Mouse (Mus musculus): Measurements from ENCODE around the gene Zranb1. TPM values are rescaled to one million over a fixed set of nuclear protein-coding genes. Genes with fewer than 3 reads are reported as not detected.
A peak's percentile ranks its signal among the peaks of the same experiment; 100 is the strongest.

The Zranb1 gene
- 14.9 and 15.7 TPM in 2 replicates for polyA plus RNA-seq (2015; fragmentation: Nextera tagmentation; extraction: Ambion mirVana)

- Histone ChIP-seq H3K4me3 (peak within 1 kb of the TSS; percentile 95), H3K4me2 (replicated peaks) (peak within 1 kb of the TSS; percentile 79), H3K27me3 (no peaks in the 10 kb centered on the region), H3K4me1 (peaks cover 16% of the 10 kb centered on the region), H3K36me3 (no peaks in the 10 kb centered on the region), H3K9ac (peak within 1 kb of the TSS; percentile 99), H3K27ac (peak within 1 kb of the TSS; percentile 97), H3K9me3 (no peaks in the 10 kb centered on the region)
- peak; percentile 100 for ATAC-seq (ENCODE audit: low FRiP score, low read depth)
- WGBS: under 1% methylated on average over 73 of the region's 93 CpGs
These were observed at the start of gene Zranb1 for GRCm38 (mm10) chr7:132930850-132931559. Zranb1 (plus strand) TSS chr7:132931142.

- no peak overlapping the region for H3K4me3 ChIP-seq
- H3K27me3 ChIP-seq: no peaks in the 10 kb centered on the region
- peaks cover 5% of the 10 kb centered on the region; the same call in 1 of the 2 replicates for H3K4me1 ChIP-seq
- ATAC-seq (ENCODE audit: low FRiP score, low read depth): no peak
- no peaks in the 10 kb centered on the region; the same call in 1 of the 2 replicates for H3K9me3 ChIP-seq
- peaks cover 77% of the 10 kb centered on the region for H3K36me3 ChIP-seq
- H3K27ac ChIP-seq: no peak overlapping the region
- H3K4me2 ChIP-seq (replicated peaks): no peak overlapping the region
- no peak overlapping the region for H3K9ac ChIP-seq
- 76% methylated on average over 2 of the region's 2 CpGs for WGBS
These were observed 48.6 kb upstream of the Zranb1 start for GRCm38 (mm10) chr7:132882343-132882742.

DNA sequence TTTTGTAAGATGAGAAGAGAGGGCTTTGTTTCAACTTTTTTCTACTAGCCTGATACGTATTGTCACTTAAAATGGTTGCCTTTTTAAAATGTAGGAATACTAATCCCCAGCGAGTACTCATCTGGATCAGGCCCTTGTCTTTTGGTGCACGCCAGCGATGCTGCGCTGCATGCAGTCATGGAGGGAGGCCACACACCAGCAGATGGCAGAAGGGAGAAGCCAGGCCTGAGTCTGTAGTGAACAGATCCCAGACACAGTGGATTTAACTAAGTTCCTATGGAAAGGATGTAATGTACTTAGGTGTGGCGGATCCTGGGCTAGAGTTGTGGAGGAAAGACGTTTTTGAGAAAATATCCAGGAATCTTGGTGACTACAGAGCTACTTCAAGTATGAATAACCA is 46.9 kb upstream of the Zranb1 start:
- Histone ChIP-seq H3K4me1 (peaks cover 8% of the 10 kb centered on the region; the same call in 1 of the 2 replicates), H3K27ac (no peak overlapping the region), H3K9me3 (no peaks in the 10 kb centered on the region; the same call in 1 of the 2 replicates), H3K4me2 (replicated peaks) (no peak overlapping the region), H3K9ac (no peak overlapping the region), H3K27me3 (no peaks in the 10 kb centered on the region), H3K36me3 (peaks cover 62% of the 10 kb centered on the region), H3K4me3 (no peak overlapping the region)
- 90% methylated on average over 7 of the region's 7 CpGs for WGBS
- ATAC-seq (ENCODE audit: low FRiP score, low read depth): no peak

DNA sequence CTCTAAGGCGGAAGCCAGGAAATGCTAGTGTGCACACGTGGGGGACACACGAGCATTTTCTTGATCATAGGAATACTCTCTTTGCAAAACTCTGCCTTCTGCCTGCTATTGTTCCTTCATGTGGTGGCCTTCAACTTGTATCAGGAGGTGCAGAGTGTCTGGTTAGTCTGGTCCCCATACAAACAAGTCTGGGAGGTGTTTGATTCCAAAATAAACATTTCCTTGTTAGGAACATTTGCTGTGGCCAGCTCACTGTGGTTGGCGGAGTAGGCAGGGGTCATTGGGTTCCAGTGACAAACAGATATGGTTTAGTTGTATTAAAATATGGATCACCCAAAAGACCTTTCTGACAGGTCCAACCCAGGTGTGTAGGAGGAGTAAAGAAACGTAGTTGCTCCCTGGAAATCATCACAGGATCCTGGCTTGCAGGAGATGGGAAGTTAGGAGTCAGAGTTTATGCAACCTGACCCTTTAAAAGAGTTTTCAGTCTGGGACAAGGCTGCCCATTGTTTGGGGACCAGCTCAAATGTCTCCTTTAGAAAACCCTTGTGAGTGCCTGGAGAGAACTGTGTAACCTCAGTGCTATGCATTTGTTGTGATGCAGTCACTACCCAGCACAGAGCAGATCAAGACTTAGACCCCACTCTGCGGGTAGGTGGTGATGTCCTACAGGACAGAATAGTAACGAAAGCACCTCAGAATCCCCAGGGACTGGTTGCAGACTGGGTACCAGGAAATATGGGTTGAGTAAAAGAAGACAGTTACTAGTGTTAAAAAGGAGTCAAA is 43.7 kb upstream of the Zranb1 start:
- Histone ChIP-seq H3K36me3 (peaks cover 31% of the 10 kb centered on the region), H3K4me3 (no peak overlapping the region), H3K4me2 (replicated peaks) (no peak overlapping the region), H3K4me1 (peaks cover 8% of the 10 kb centered on the region; the same call in 1 of the 2 replicates), H3K9me3 (no peaks in the 10 kb centered on the region), H3K9ac (no peak overlapping the region), H3K27me3 (no peaks in the 10 kb centered on the region), H3K27ac (peak overlapping the region; percentile 28; the same call in 1 of the 2 replicates)
- no peak for ATAC-seq (ENCODE audit: low FRiP score, low read depth)
- WGBS: 64% methylated on average over 7 of the region's 7 CpGs

GRCm38 (mm10) chr7:132888052-132888451 is 42.9 kb upstream of the Zranb1 start:
- Histone ChIP-seq H3K36me3 (peaks cover 23% of the 10 kb centered on the region), H3K9ac (no peak overlapping the region), H3K27me3 (no peaks in the 10 kb centered on the region), H3K9me3 (no peaks in the 10 kb centered on the region), H3K4me3 (no peak overlapping the region), H3K27ac (no peak overlapping the region), H3K4me1 (peaks cover 8% of the 10 kb centered on the region; the same call in 1 of the 2 replicates), H3K4me2 (replicated peaks) (no peak overlapping the region)
- ATAC-seq (ENCODE audit: low FRiP score, low read depth): no peak
- 66% methylated on average over 3 of the region's 3 CpGs for WGBS

- Histone ChIP-seq H3K9ac (no peak overlapping the region), H3K27ac (no peak overlapping the region), H3K4me3 (no peak overlapping the region), H3K4me2 (replicated peaks) (no peak overlapping the region), H3K4me1 (peaks cover 8% of the 10 kb centered on the region; the same call in 1 of the 2 replicates), H3K27me3 (no peaks in the 10 kb centered on the region), H3K9me3 (no peaks in the 10 kb centered on the region), H3K36me3 (peaks cover 17% of the 10 kb centered on the region)
- ATAC-seq (ENCODE audit: low FRiP score, low read depth): no peak
- WGBS: 61% methylated on average over 4 of the region's 4 CpGs
These were observed 42.3 kb upstream of the Zranb1 start for GRCm38 (mm10) chr7:132888518-132889249.

DNA sequence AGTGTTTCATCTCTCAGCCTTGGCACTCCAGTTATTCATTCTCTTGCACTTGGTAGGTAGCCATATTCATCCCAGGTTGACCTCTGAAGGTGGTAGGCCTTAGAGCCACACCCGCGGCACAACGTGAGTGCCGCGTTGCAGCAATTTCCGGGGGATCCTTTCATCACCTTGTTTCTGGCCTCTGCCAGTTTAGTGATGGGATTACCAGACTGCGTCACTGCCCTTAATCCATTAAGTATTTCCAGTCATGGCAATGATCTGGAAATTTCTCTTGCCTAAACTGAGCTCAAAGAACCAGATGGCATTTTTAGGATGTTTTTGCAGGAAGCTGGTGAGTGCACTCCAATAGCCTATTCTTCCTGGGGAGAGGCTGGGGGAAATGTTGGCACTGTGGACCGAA is 41.3 kb upstream of the Zranb1 start:
- H3K27ac ChIP-seq: no peak overlapping the region
- no peak overlapping the region for H3K9ac ChIP-seq
- H3K4me1 ChIP-seq: peaks cover 8% of the 10 kb centered on the region; the same call in 1 of the 2 replicates
- ATAC-seq (ENCODE audit: low FRiP score, low read depth): no peak
- no peak overlapping the region for H3K4me2 ChIP-seq (replicated peaks)
- H3K9me3 ChIP-seq: no peaks in the 10 kb centered on the region
- WGBS: 81% methylated on average over 8 of the region's 8 CpGs
- no peak overlapping the region for H3K4me3 ChIP-seq
- H3K27me3 ChIP-seq: no peaks in the 10 kb centered on the region
- peaks cover 7% of the 10 kb centered on the region for H3K36me3 ChIP-seq

GRCm38 (mm10) chr7:132890201-132890600 is 40.7 kb upstream of the Zranb1 start:
- no peaks in the 10 kb centered on the region for H3K27me3 ChIP-seq
- H3K27ac ChIP-seq: no peak overlapping the region
- WGBS: 93% methylated on average over 5 of the region's 5 CpGs
- no peak overlapping the region for H3K9ac ChIP-seq
- ATAC-seq (ENCODE audit: low FRiP score, low read depth): no peak
- peaks cover 3% of the 10 kb centered on the region; the same call in 1 of the 2 replicates for H3K36me3 ChIP-seq
- no peaks in the 10 kb centered on the region for H3K9me3 ChIP-seq
- no peak overlapping the region for H3K4me2 ChIP-seq (replicated peaks)
- peaks cover 8% of the 10 kb centered on the region; the same call in 1 of the 2 replicates for H3K4me1 ChIP-seq
- no peak overlapping the region for H3K4me3 ChIP-seq

DNA sequence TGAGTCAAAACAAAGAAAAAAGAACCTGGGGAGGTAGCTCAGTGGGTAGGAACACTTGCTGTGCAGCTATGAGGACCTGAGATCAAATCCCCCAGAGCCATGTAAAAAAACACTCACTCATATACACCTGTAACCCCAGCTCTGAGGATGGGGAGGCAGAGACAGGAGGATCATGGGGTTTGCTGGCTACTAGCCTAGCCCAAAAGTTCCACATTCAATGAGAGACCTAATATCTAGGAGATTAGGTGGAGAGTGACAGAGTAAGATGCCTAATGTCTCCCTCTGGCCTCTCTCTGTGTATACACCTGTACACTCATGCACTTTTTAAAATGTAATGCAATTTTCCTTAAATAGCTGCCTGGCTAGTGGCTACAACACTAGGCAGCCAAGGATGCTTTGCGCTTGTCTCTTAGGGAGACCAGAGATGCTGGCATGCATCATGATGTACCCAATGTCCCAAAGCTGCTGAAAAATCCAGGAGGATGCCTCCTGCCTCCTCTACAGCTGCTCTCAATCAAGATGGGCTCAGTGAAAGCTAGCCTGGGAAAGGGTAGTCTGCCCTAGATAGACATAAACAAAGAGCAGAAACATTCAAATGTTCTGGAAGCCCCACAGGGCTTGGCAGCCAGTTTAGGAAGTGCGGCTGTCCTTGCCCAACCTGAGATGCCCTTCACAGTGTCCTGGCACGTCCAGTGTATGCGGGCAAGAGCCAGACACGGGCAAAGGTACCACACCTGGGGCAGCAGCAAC is 39.2 kb upstream of the Zranb1 start:
- H3K9me3 ChIP-seq: 0 out of 2 replicates have a peak, but pooled peaks cover 1% of the 10 kb centered on the region
- 67% methylated on average over 5 of the region's 5 CpGs for WGBS
- H3K4me1 ChIP-seq: peaks cover 8% of the 10 kb centered on the region; the same call in 1 of the 2 replicates
- H3K27ac ChIP-seq: no peak overlapping the region
- no peak for ATAC-seq (ENCODE audit: low FRiP score, low read depth)
- no peak overlapping the region for H3K4me3 ChIP-seq
- H3K36me3 ChIP-seq: no peaks in the 10 kb centered on the region
- no peak overlapping the region for H3K9ac ChIP-seq
- H3K27me3 ChIP-seq: no peaks in the 10 kb centered on the region
- no peak overlapping the region for H3K4me2 ChIP-seq (replicated peaks)

DNA sequence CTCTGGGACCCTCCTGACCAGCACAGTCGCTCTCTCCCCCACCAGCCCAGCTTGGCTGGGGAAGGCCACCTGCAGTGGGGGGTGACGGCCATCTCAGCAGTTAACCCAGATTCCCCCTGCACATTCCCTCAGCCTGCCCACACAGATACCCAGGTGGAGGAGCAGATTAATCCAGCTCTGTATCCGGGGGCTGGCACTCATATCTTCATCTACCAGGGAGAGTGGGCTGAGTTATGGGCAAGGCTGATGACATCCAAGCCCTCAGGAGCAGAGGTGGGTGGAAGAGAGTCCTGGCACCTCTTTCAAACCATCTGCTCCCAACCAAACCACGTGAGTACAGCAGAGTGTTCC is 38.7 kb upstream of the Zranb1 start:
- ATAC-seq (ENCODE audit: low FRiP score, low read depth): no peak
- no peaks in the 10 kb centered on the region for H3K27me3 ChIP-seq

GRCm38 (mm10) chr7:132892806-132893205 is 38.1 kb upstream of the Zranb1 start:
- ATAC-seq (ENCODE audit: low FRiP score, low read depth): no peak
- 77% methylated on average over 7 of the region's 7 CpGs for WGBS
- no peaks in the 10 kb centered on the region for H3K36me3 ChIP-seq
- H3K4me3 ChIP-seq: no peak overlapping the region
- H3K27ac ChIP-seq: no peak overlapping the region
- H3K9me3 ChIP-seq: 0 out of 2 replicates have a peak, but pooled peaks cover 3% of the 10 kb centered on the region
- no peaks in the 10 kb centered on the region for H3K27me3 ChIP-seq
- H3K9ac ChIP-seq: no peak overlapping the region
- H3K4me1 ChIP-seq: no peaks in the 10 kb centered on the region; the same call in 1 of the 2 replicates
- H3K4me2 ChIP-seq (replicated peaks): no peak overlapping the region

More for the DNA sequence above, 38.7 kb upstream of the Zranb1 start:
- H3K27ac ChIP-seq: no peak overlapping the region
- peaks cover 4% of the 10 kb centered on the region; the same call in 1 of the 2 replicates for H3K4me1 ChIP-seq
- 0 out of 2 replicates have a peak, but pooled peaks cover 3% of the 10 kb centered on the region for H3K9me3 ChIP-seq
- no peak overlapping the region for H3K4me2 ChIP-seq (replicated peaks)
- no peaks in the 10 kb centered on the region for H3K36me3 ChIP-seq
- no peak overlapping the region for H3K9ac ChIP-seq
- WGBS: 56% methylated on average over 4 of the region's 4 CpGs
- no peak overlapping the region for H3K4me3 ChIP-seq

All from limb, embryonic 13.5 days (tissue).